Mouse (Mus musculus) heart, adult 2 months (tissue): Measurements from ENCODE around the gene Trpv4. TPM values are rescaled to one million over a fixed set of nuclear protein-coding genes. Genes with fewer than 3 reads are reported as not detected.
A peak's percentile ranks its signal among the peaks of the same experiment; 100 is the strongest.

Experiments
- DNase-seq, 2 experiments: peaks; one replicate each; pipeline ENCODE4 v3.0.0; 2021
- H3K27ac ChIP-seq: fragments of 200-600 bp; 2 replicates; pipeline ENCODE4 v1.8.1; 2022
- H3K27me3 ChIP-seq: fragments of 200-500 bp; 2 replicates; pipeline ENCODE4 v1.6.1; 2012; ENCODE audit warnings: mild to moderate bottlenecking, low read length, inconsistent platforms, mixed read lengths; ENCODE audit not compliant: control insufficient read depth, insufficient read depth
- H3K36me3 ChIP-seq: fragments of 200-500 bp; 2 replicates; pipeline ENCODE4 v1.6.1; 2012; ENCODE audit warnings: low read length, inconsistent platforms; ENCODE audit not compliant: control insufficient read depth, insufficient read depth
- H3K4me1 ChIP-seq: fragments of 200-500 bp; 2 replicates; pipeline ENCODE4 v1.6.1; 2011; ENCODE audit warnings: low read length; ENCODE audit not compliant: control insufficient read depth, insufficient read depth
- H3K4me3 ChIP-seq: fragments of 200-600 bp; 2 replicates; pipeline ENCODE4 v1.8.1; 2022
- H3K79me2 ChIP-seq: fragments of 200-500 bp; replicated peaks from 2 replicates; pipeline ENCODE4 v1.6.1; 2012; ENCODE audit warnings: mild to moderate bottlenecking, inconsistent platforms, low read length, moderate library complexity, mixed read lengths; ENCODE audit not compliant: control insufficient read depth, insufficient read depth
- H3K9ac ChIP-seq: fragments of 200-500 bp; 2 replicates; pipeline ENCODE4 v1.6.1; 2012; ENCODE audit warnings: low read depth, mild to moderate bottlenecking, control low read depth, inconsistent platforms, low read length, mixed read lengths
- CTCF ChIP-seq: fragments of 200-600 bp; IDR thresholded peaks from 2 replicates; pipeline ENCODE4 v1.8.1; 2022; ENCODE audit warnings: antibody characterized with exemption, mild to moderate bottlenecking, moderate library complexity
- EP300 ChIP-seq: fragments of 200-500 bp; IDR thresholded peaks from 2 replicates; pipeline ENCODE4 v1.6.1; 2011; ENCODE audit warnings: low read depth, low read length, control low read depth; ENCODE audit not compliant: insufficient read depth
- POLR2A ChIP-seq: fragments of 200-500 bp; IDR thresholded peaks from 2 replicates; pipeline ENCODE4 v1.6.1; 2011; ENCODE audit warnings: mild to moderate bottlenecking, low read depth, low read length, control low read depth; ENCODE audit not compliant: insufficient read depth
- WGBS: fragments of 180-500 bp; shearing (Covaris S2); methylation state at CpG from one replicate; pipeline ENCODE4 v1.1.7; 2018; 5-methylcytosine and 5-hydroxymethylcytosine counted together
- intact Hi-C: fragments of 180-260 bp; cut with DNase I; formaldehyde crosslinking; loops from one replicate; pipeline ENCODE4 v1.15.1; 2025
- polyA plus RNA-seq: library from polyadenylated mRNA; depleted of rRNA; stranded (reverse); fragments of >200 nt; gene quantifications from 2 replicates; pipeline ENCODE4 v1.2.3, GENCODE M21; 2012
- total RNA-seq, 2 experiments: library from RNA; stranded (reverse); gene quantifications; 2 replicates each; pipeline ENCODE4 v1.2.3; 2021

Trpv4 gene
- total and polyA plus RNA-seq, 3 experiments, result 3.6 to 7.5 (median 5.1) TPM

GRCm38 (mm10) chr5:114602012-114602411, 56.2 kb downstream of the Trpv4 start:
- no peaks in the 10 kb centered on the region for H3K79me2 ChIP-seq
- TF ChIP-seq EP300 (no peak), CTCF (no peak), POLR2A (no peak)
- 0 out of 2 replicates have a peak, but pooled peaks cover 2% of the 10 kb centered on the region for H3K4me1 ChIP-seq
- no peaks in the 10 kb centered on the region for H3K27me3 ChIP-seq
- WGBS, result 78% methylated on average over 8 of the region's 8 CpGs
- H3K36me3 ChIP-seq, result no peaks in the 10 kb centered on the region
- intact Hi-C loops, result no loop called here
- no peak for DNase-seq
- no peak overlapping the region for H3K9ac ChIP-seq
- no peak overlapping the region for H3K4me3 ChIP-seq
- no peak overlapping the region for H3K27ac ChIP-seq

- Histone ChIP-seq H3K36me3 (no peaks in the 10 kb centered on the region), H3K9ac (no peak overlapping the region), H3K4me1 (peaks cover 18% of the 10 kb centered on the region), H3K4me3 (no peak overlapping the region), H3K79me2 (no peaks in the 10 kb centered on the region), H3K27ac (no peak overlapping the region; the same call in 1 of the 2 replicates), H3K27me3 (no peaks in the 10 kb centered on the region)
- DNase-seq, result no peak
- TF ChIP-seq POLR2A (no peak), CTCF (no peak), EP300 (no peak)
- 41% methylated on average over 6 of the region's 6 CpGs for WGBS
- intact Hi-C loops, result no loop called here
Measured at GRCm38 (mm10) chr5:114597652-114598051, 60.6 kb downstream of the Trpv4 start.

GRCm38 (mm10) chr5:114597222-114597621, 61.0 kb downstream of the Trpv4 start:
- peak overlapping the region; percentile 31 for H3K27ac ChIP-seq
- no peaks in the 10 kb centered on the region for H3K79me2 ChIP-seq
- H3K4me1 ChIP-seq, result peaks cover 18% of the 10 kb centered on the region
- no peak for DNase-seq
- no peak overlapping the region for H3K9ac ChIP-seq
- no peaks in the 10 kb centered on the region for H3K27me3 ChIP-seq
- H3K4me3 ChIP-seq, result no peak overlapping the region
- 39% methylated on average over 8 of the region's 8 CpGs for WGBS
- TF ChIP-seq CTCF (no peak), EP300 (no peak), POLR2A (no peak)
- H3K36me3 ChIP-seq, result no peaks in the 10 kb centered on the region
- intact Hi-C loops, result no loop called here

GRCm38 (mm10) chr5:114596604-114597003, 61.6 kb downstream of the Trpv4 start:
- H3K9ac ChIP-seq, result no peak overlapping the region
- no peak overlapping the region for H3K4me3 ChIP-seq
- H3K79me2 ChIP-seq, result no peaks in the 10 kb centered on the region
- no peaks in the 10 kb centered on the region for H3K27me3 ChIP-seq
- peak overlapping the region; percentile 45; the same call in 1 of the 2 replicates for H3K27ac ChIP-seq
- WGBS, result 20% methylated on average over 10 of the region's 10 CpGs
- H3K36me3 ChIP-seq, result no peaks in the 10 kb centered on the region
- peaks cover 18% of the 10 kb centered on the region for H3K4me1 ChIP-seq
- intact Hi-C loops, result no loop called here
- TF ChIP-seq POLR2A (no peak), CTCF (no peak), EP300 (0 out of 2 replicates have a peak, but pooled peaks have one; percentile 36)
- DNase-seq, result peak; percentile 49 to 69

- WGBS, result 21% methylated on average over 15 of the region's 15 CpGs
- Histone ChIP-seq H3K27ac (peak overlapping the region; percentile 81), H3K4me3 (peak overlapping the region; percentile 30), H3K27me3 (no peaks in the 10 kb centered on the region), H3K36me3 (no peaks in the 10 kb centered on the region), H3K9ac (peak overlapping the region; percentile 53), H3K79me2 (no peaks in the 10 kb centered on the region), H3K4me1 (peaks cover 18% of the 10 kb centered on the region)
- peak; percentile 65 to 71 for DNase-seq
- intact Hi-C loops, result no loop called here
- TF ChIP-seq CTCF (no peak), POLR2A (peak; percentile 87), EP300 (peak; percentile 89; the same call in 1 of the 2 replicates)
Measured at GRCm38 (mm10) chr5:114594741-114595241, 63.4 kb downstream of the Trpv4 start.

GRCm38 (mm10) chr5:114593949-114594348, 64.3 kb downstream of the Trpv4 start:
- H3K27ac ChIP-seq, result peak overlapping the region; percentile 81
- H3K4me1 ChIP-seq, result peaks cover 18% of the 10 kb centered on the region

More at GRCm38 (mm10) chr5:114593949-114594348, 64.3 kb downstream of the Trpv4 start:
- Histone ChIP-seq H3K36me3 (no peaks in the 10 kb centered on the region), H3K4me3 (no peak overlapping the region), H3K27me3 (no peaks in the 10 kb centered on the region), H3K79me2 (no peaks in the 10 kb centered on the region), H3K9ac (no peak overlapping the region)
- no peak for TF ChIP-seq CTCF
- TF ChIP-seq EP300, result no peak
- no peak for TF ChIP-seq POLR2A
- no peak for DNase-seq
- WGBS, result 54% methylated on average over 5 of the region's 5 CpGs
- intact Hi-C loops, result no loop called here
